Mouse (Mus musculus): ENCODE data around the gene Col16a1. TPM values are rescaled to one million over a fixed set of nuclear protein-coding genes. Genes with fewer than 3 reads are reported as not detected.

Gene Col16a1
- polyA plus RNA-seq, 1 experiment from 2014 or later = 30.4 TPM

GRCm38 (mm10) chr4:130084331-130084945 is 36.8 kb downstream of the Col16a1 start:
- ATAC-seq (ENCODE audit: extremely low read depth, insufficient number of reproducible peaks, low FRiP score, low TSS enrichment) = no peak

DNA sequence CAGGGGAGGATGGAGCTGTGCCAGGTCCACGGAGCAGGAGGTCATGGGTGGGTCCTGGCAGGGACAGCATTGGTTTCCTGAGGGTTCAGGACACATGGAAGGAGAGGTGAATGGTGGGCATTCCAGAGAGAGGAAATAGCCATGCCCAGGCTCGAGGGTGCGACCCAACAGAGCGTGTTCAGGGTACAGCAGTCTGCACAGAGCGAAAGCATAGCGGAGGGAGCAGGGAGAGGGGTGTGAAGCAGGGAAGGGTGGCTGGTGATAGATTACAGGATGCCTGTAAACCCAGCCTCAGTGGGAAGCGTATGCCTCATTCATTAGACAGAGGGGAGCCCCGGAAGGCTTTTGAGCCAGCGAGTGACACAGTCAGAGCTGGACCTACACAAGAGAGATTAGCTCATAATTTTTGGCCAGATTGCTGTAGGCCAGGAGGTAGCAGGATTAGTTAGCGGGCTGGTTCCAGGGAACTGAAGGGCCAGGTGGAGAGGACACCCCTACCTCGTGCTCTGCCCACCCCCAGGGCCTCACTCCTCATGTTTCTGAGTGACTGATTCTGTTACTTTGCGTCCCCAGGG is 37.7 kb downstream of the Col16a1 start:
- WGBS = 62% methylated on average over 12 of the region's 12 CpGs

More at GRCm38 (mm10) chr4:130084331-130084945, 36.8 kb downstream of the Col16a1 start:
- Histone ChIP-seq H3K4me3 (no peak overlapping the region), H3K36me3 (peaks cover 1% of the 10 kb centered on the region; the same call in 1 of the 2 replicates), H3K4me1 (peaks cover 31% of the 10 kb centered on the region), H3K27ac (replicated peaks) (0 out of 2 replicates have a peak overlapping the region, but pooled peaks have one; percentile 29), H3K4me2 (no peak overlapping the region), H3K9me3 (no peaks in the 10 kb centered on the region), H3K9ac (peak overlapping the region; percentile 47; the same call in 1 of the 2 replicates), H3K27me3 (replicated peaks) (peaks cover 81% of the 10 kb centered on the region)
- WGBS = 39% methylated on average over 7 of the region's 7 CpGs

DNA sequence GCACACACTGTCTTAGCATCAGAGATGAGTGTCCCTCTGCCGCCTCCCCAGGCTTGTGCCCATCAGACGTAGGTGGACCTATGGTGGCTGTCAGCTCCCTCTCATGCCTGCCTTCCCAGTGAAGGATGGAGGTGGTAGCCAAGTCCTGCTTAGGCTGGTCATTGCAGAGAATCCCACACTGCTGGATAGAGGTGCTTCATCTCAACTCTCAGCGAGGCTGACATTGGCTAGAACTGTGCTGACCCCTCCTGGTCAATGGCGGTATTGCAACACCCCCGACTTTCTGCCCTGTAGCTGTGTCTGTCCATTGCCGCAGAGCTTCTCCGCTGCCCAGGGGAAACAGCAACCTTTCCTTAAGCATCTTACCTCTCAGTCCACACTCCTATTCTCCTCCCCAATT is 39.7 kb downstream of the Col16a1 start:
- no peak for ATAC-seq (ENCODE audit: extremely low read depth, insufficient number of reproducible peaks, low FRiP score, low TSS enrichment)
- H3K36me3 ChIP-seq = peaks cover 7% of the 10 kb centered on the region
- H3K27ac ChIP-seq (replicated peaks) = no peak overlapping the region
- no peaks in the 10 kb centered on the region for H3K9me3 ChIP-seq
- 14% methylated on average over 7 of the region's 7 CpGs for WGBS
- H3K27me3 ChIP-seq (replicated peaks) = peaks cover 83% of the 10 kb centered on the region
- H3K4me1 ChIP-seq = peaks cover 14% of the 10 kb centered on the region
- H3K9ac ChIP-seq = no peak overlapping the region
- no peak overlapping the region for H3K4me2 ChIP-seq
- no peak overlapping the region for H3K4me3 ChIP-seq

More for the DNA sequence above, 37.7 kb downstream of the Col16a1 start:
- ATAC-seq (ENCODE audit: extremely low read depth, insufficient number of reproducible peaks, low FRiP score, low TSS enrichment) = no peak
- H3K4me1 ChIP-seq = peaks cover 31% of the 10 kb centered on the region
- no peak overlapping the region for H3K4me2 ChIP-seq
- H3K27ac ChIP-seq (replicated peaks) = no peak overlapping the region
- peaks cover 7% of the 10 kb centered on the region for H3K36me3 ChIP-seq
- peak overlapping the region; percentile 47; the same call in 1 of the 2 replicates for H3K9ac ChIP-seq
- H3K9me3 ChIP-seq = no peaks in the 10 kb centered on the region
- H3K4me3 ChIP-seq = no peak overlapping the region
- peaks cover 81% of the 10 kb centered on the region for H3K27me3 ChIP-seq (replicated peaks)

GRCm38 (mm10) chr4:130095137-130095536 is 47.5 kb downstream of the Col16a1 start:
- Histone ChIP-seq H3K36me3 (no peaks in the 10 kb centered on the region), H3K27ac (replicated peaks) (no peak overlapping the region), H3K27me3 (replicated peaks) (peaks cover 76% of the 10 kb centered on the region), H3K4me3 (no peak overlapping the region), H3K9ac (no peak overlapping the region), H3K4me2 (no peak overlapping the region), H3K9me3 (no peaks in the 10 kb centered on the region), H3K4me1 (no peaks in the 10 kb centered on the region)
- 34% methylated on average over 3 of the region's 3 CpGs for WGBS
- no peak for ATAC-seq (ENCODE audit: extremely low read depth, insufficient number of reproducible peaks, low FRiP score, low TSS enrichment)

DNA sequence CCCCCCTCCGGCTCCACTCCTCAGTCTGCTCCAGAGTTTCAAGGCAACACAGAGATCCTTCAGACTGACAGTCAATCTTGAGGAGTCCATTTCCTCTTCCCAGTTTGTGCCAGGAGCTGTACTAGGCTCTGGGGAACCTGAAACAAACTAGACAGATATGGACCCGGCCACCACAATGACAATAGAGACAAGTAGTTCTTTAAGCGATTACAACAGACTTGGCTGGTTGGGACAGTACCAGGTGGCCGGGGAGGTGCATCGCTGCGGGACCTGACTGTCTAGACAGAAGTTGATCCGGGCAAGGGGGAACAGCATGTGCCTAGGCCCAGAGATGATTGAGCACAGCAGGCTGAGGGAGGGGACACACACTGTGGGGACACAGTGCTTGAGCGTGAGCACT is 53.5 kb downstream of the Col16a1 start:
- WGBS = 39% methylated on average over 8 of the region's 8 CpGs
- Histone ChIP-seq H3K27ac (replicated peaks) (no peak overlapping the region), H3K4me2 (no peak overlapping the region), H3K9ac (no peak overlapping the region), H3K36me3 (no peaks in the 10 kb centered on the region), H3K4me1 (peaks cover 18% of the 10 kb centered on the region), H3K4me3 (no peak overlapping the region), H3K27me3 (replicated peaks) (peaks cover 31% of the 10 kb centered on the region; the same call in 1 of the 2 replicates), H3K9me3 (peaks cover 4% of the 10 kb centered on the region)
- ATAC-seq (ENCODE audit: extremely low read depth, insufficient number of reproducible peaks, low FRiP score, low TSS enrichment) = no peak

- H3K27me3 ChIP-seq (replicated peaks) = peaks cover 26% of the 10 kb centered on the region; the same call in 1 of the 2 replicates
- no peak within 1 kb of the TSS for H3K4me3 ChIP-seq
- no peak for ATAC-seq (ENCODE audit: extremely low read depth, insufficient number of reproducible peaks, low FRiP score, low TSS enrichment)
- peaks cover 18% of the 10 kb centered on the region for H3K4me1 ChIP-seq
- 17% methylated on average over 6 of the region's 6 CpGs for WGBS
- H3K27ac ChIP-seq (replicated peaks) = no peak within 1 kb of the TSS
- H3K9ac ChIP-seq = no peak within 1 kb of the TSS
- H3K36me3 ChIP-seq = no peaks in the 10 kb centered on the region
- H3K9me3 ChIP-seq = peaks cover 4% of the 10 kb centered on the region
- no peak within 1 kb of the TSS for H3K4me2 ChIP-seq
Observed at GRCm38 (mm10) chr4:130102111-130102651, 54.5 kb downstream of the Col16a1 start, which contains the start of gene Pef1. Pef1 (plus strand) TSS chr4:130102558.

- H3K9me3 ChIP-seq = peaks cover 4% of the 10 kb centered on the region
- H3K4me1 ChIP-seq = peaks cover 25% of the 10 kb centered on the region
- H3K27ac ChIP-seq (replicated peaks) = no peak overlapping the region
- peaks cover 19% of the 10 kb centered on the region; the same call in 1 of the 2 replicates for H3K27me3 ChIP-seq (replicated peaks)
- H3K4me2 ChIP-seq = no peak overlapping the region
- no peak overlapping the region for H3K9ac ChIP-seq
- no peaks in the 10 kb centered on the region for H3K36me3 ChIP-seq
- ATAC-seq (ENCODE audit: extremely low read depth, insufficient number of reproducible peaks, low FRiP score, low TSS enrichment) = no peak
- H3K4me3 ChIP-seq = no peak overlapping the region
- 65% methylated on average over 12 of the region's 12 CpGs for WGBS
Observed at GRCm38 (mm10) chr4:130103632-130104031, 56.0 kb downstream of the Col16a1 start.

- Histone ChIP-seq H3K27me3 (replicated peaks) (peaks cover 12% of the 10 kb centered on the region; the same call in 1 of the 2 replicates), H3K9me3 (peaks cover 4% of the 10 kb centered on the region), H3K9ac (no peak overlapping the region), H3K27ac (replicated peaks) (no peak overlapping the region), H3K4me2 (no peak overlapping the region), H3K4me1 (peaks cover 30% of the 10 kb centered on the region), H3K4me3 (no peak overlapping the region), H3K36me3 (no peaks in the 10 kb centered on the region)
- ATAC-seq (ENCODE audit: extremely low read depth, insufficient number of reproducible peaks, low FRiP score, low TSS enrichment) = no peak
- 55% methylated on average over 4 of the region's 4 CpGs for WGBS
Observed at GRCm38 (mm10) chr4:130104584-130104983, 56.9 kb downstream of the Col16a1 start.

DNA sequence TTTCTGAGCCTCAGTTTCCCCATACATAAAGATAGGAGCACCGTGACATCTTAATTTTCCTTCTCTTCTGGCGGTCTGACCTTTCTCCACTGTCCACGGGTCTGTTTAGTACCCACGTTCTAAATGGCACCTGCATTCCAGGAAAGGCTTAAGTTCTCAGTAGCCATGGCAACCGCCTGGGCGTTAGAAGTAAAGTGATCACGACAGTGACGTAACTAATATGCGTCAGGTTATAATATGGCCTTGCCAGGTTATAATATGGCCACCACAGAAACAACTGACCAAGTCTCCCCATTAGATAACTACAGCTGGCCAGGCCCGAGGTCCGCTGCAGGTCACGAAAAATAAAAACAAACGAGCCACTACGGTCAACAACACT is 59.4 kb downstream of the Col16a1 start:
- H3K4me1 ChIP-seq = peaks cover 19% of the 10 kb centered on the region
- peak overlapping the region; percentile 83 for H3K9ac ChIP-seq
- peaks cover 9% of the 10 kb centered on the region; the same call in 1 of the 2 replicates for H3K27me3 ChIP-seq (replicated peaks)
- peaks cover 4% of the 10 kb centered on the region for H3K9me3 ChIP-seq
- no peaks in the 10 kb centered on the region for H3K36me3 ChIP-seq
- ATAC-seq (ENCODE audit: extremely low read depth, insufficient number of reproducible peaks, low FRiP score, low TSS enrichment) = peak; percentile 23; the same call in 1 of the 2 replicates
- H3K4me2 ChIP-seq = peak overlapping the region; percentile 83
- H3K27ac ChIP-seq (replicated peaks) = no peak overlapping the region
- 12% methylated on average over 14 of the region's 14 CpGs for WGBS
- H3K4me3 ChIP-seq = peak overlapping the region; percentile 77

DNA sequence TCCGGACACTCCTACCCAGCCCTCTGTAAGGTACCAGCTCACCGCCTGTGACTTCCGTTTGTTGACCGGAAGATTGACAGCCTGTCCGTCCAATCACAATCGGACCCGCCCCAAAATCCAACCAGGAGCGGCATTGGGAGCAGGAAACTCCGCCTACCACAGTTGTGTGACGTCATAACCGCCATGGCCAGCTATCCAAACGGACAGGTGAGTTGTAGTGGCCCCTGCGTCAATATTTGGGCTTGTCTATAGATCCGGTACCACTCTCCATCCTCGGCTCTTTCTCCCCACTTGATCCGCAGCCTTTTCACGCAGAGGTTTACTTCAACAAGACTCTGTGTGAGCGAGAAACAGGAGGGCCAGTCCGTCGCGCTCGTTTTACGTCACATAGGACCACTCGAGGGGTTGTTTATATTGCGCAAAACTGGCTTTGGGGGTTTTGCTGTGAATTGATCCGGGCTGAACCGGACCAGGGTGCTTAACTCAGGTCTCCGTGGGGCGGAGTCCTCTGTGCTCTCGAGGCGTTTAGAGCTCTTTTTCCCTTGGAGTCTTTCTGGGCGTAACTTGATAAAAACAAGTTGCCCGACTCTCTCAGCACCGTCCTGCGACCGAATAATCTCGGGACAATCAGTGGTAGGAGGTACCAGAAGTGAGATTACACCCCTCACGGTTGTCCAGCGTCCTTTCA is 59.9 kb downstream of the Col16a1 start:
- H3K4me1 ChIP-seq = peaks cover 19% of the 10 kb centered on the region
- peak; percentile 92 for ATAC-seq (ENCODE audit: extremely low read depth, insufficient number of reproducible peaks, low FRiP score, low TSS enrichment)
- H3K4me2 ChIP-seq = peak overlapping the region; percentile 83
- H3K4me3 ChIP-seq = peak overlapping the region; percentile 77
- peaks cover 4% of the 10 kb centered on the region for H3K9me3 ChIP-seq
- WGBS = under 1% methylated on average over 39 of the region's 39 CpGs
- peaks cover 4% of the 10 kb centered on the region; the same call in 1 of the 2 replicates for H3K36me3 ChIP-seq
- peaks cover 9% of the 10 kb centered on the region; the same call in 1 of the 2 replicates for H3K27me3 ChIP-seq (replicated peaks)
- peak overlapping the region; percentile 83 for H3K9ac ChIP-seq
- H3K27ac ChIP-seq (replicated peaks) = peak overlapping the region; percentile 68

DNA sequence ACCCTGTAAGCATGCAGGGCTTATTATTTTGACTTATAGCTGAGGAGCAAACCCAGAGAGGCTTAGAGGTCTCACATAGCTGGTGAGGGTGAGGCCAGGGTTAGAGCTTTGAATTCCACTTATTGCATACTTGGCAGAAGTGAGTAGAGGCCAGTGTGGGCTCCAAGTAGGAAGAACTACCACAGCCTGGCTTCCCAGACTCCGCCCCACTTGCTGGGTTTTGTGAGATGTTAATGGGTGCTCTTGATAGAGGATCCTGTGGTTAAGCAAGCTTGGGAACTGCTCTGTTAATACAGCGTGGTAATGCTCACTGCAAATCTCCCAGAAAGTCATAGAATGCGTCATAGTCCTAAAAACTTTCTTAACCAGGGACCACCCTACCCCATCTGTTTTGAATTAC is 61.3 kb downstream of the Col16a1 start:
- Histone ChIP-seq H3K36me3 (peaks cover 10% of the 10 kb centered on the region; the same call in 1 of the 2 replicates), H3K4me1 (peaks cover 19% of the 10 kb centered on the region), H3K9ac (no peak overlapping the region), H3K27me3 (replicated peaks) (0 out of 2 replicates have a peak, but pooled peaks cover 5% of the 10 kb centered on the region), H3K4me2 (peak overlapping the region; percentile 83; the same call in 1 of the 2 replicates), H3K4me3 (peak overlapping the region; percentile 77; the same call in 1 of the 2 replicates), H3K9me3 (peaks cover under 1% of the 10 kb centered on the region; the same call in 1 of the 2 replicates), H3K27ac (replicated peaks) (no peak overlapping the region)
- WGBS = 78% methylated on average over 3 of the region's 3 CpGs
- ATAC-seq (ENCODE audit: extremely low read depth, insufficient number of reproducible peaks, low FRiP score, low TSS enrichment) = no peak
